Mouse (Mus musculus) stomach, embryonic 14.5 days (tissue): Measurements from ENCODE around the gene Calhm3. TPM values are rescaled to one million over a fixed set of nuclear protein-coding genes. Genes with fewer than 3 reads are reported as not detected.
A peak's percentile ranks its signal among the peaks of the same experiment; 100 is the strongest.

ENCODE experiments used
- ATAC-seq: fragments of 200-750 bp; cut with Nextera tagmentation; 2 replicates; pipeline ENCODE4 v1.8.0; 2017; ENCODE audit warnings: low read depth, moderate TSS enrichment; ENCODE audit not compliant: insufficient number of reproducible peaks, insufficient read depth, low FRiP score
- H3K27ac ChIP-seq: fragments of 300-500 bp; sonication (generic); 2 replicates; pipeline ENCODE4 v1.5.1; 2014; ENCODE audit warnings: mild to moderate bottlenecking, low read length, moderate library complexity, mixed read lengths
- H3K27me3 ChIP-seq: fragments of 300-500 bp; sonication (generic); 2 replicates; pipeline ENCODE4 v1.6.1; 2014; ENCODE audit warnings: low read length, control low read depth, mixed read lengths; ENCODE audit not compliant: control insufficient read depth, insufficient read depth
- H3K36me3 ChIP-seq: fragments of 300-500 bp; sonication (generic); 2 replicates; pipeline ENCODE4 v1.6.1; 2014; ENCODE audit warnings: mild to moderate bottlenecking, control low read depth, low read length, moderate library complexity, mixed read lengths; ENCODE audit not compliant: control insufficient read depth, insufficient read depth
- H3K4me1 ChIP-seq: fragments of 300-500 bp; sonication (generic); 2 replicates; pipeline ENCODE4 v1.6.1; 2014; ENCODE audit warnings: low read length, control low read depth, mixed read lengths; ENCODE audit not compliant: control insufficient read depth, insufficient read depth
- H3K4me2 ChIP-seq: fragments of 300-500 bp; sonication (generic); replicated peaks from 2 replicates; pipeline ENCODE4 v1.6.1; 2014; ENCODE audit warnings: low read depth, low read length, control low read depth
- H3K4me3 ChIP-seq: fragments of 300-500 bp; sonication (generic); 2 replicates; pipeline ENCODE4 v1.5.1; 2014; ENCODE audit warnings: low read depth, low read length, control low read depth
- H3K9ac ChIP-seq: fragments of 300-500 bp; sonication (generic); replicated peaks from 2 replicates; pipeline ENCODE4 v1.6.1; 2014; ENCODE audit warnings: low read depth, mild to moderate bottlenecking, control low read depth, low read length, moderate library complexity, mixed read lengths
- H3K9me3 ChIP-seq: fragments of 300-500 bp; sonication (generic); 2 replicates; pipeline ENCODE4 v1.6.1; 2016; ENCODE audit warnings: low read depth, low read length, control low read depth; ENCODE audit not compliant: control insufficient read depth
- WGBS: fragments of 180-500 bp; shearing (Covaris S2); extraction: QIAGEN DNeasy Blood & Tissue Kit; methylation state at CpG from one replicate; pipeline ENCODE4 v1.1.7; 2014; 5-methylcytosine and 5-hydroxymethylcytosine counted together
- polyA plus RNA-seq: library from polyadenylated mRNA; unstranded; fragments of >200 nt; fragmentation: Nextera tagmentation; extraction: Ambion mirVana; gene quantifications from 2 replicates; pipeline ENCODE4 v1.2.1, GENCODE M21; 2014

The Calhm3 gene
- not detected in 2 replicates for polyA plus RNA-seq

GRCm38 (mm10) chr19:47157664-47158063, at the start of gene Calhm3:
Calhm3 (minus strand) TSS chr19:47157764.
- H3K27ac ChIP-seq = no peak within 1 kb of the TSS
- no peaks in the 10 kb centered on the region for H3K4me1 ChIP-seq
- no peak within 1 kb of the TSS for H3K4me3 ChIP-seq
- H3K36me3 ChIP-seq = no peaks in the 10 kb centered on the region
- H3K27me3 ChIP-seq = no peaks in the 10 kb centered on the region
- no peak for ATAC-seq
- H3K9ac ChIP-seq = no peak within 1 kb of the TSS
- H3K9me3 ChIP-seq = no peaks in the 10 kb centered on the region
- H3K4me2 ChIP-seq = no peak within 1 kb of the TSS
- 83% methylated on average over 11 of the region's 11 CpGs for WGBS

GRCm38 (mm10) chr19:47206126-47206525, 48.6 kb upstream of the Calhm3 start:
- Histone ChIP-seq H3K27ac (no peak overlapping the region), H3K27me3 (no peaks in the 10 kb centered on the region), H3K4me3 (no peak overlapping the region), H3K4me1 (peaks cover 16% of the 10 kb centered on the region), H3K9ac (no peak overlapping the region), H3K9me3 (no peaks in the 10 kb centered on the region), H3K4me2 (no peak overlapping the region), H3K36me3 (no peaks in the 10 kb centered on the region)
- WGBS = 72% methylated on average over 1 of the region's 1 CpGs
- no peak for ATAC-seq

GRCm38 (mm10) chr19:47204653-47205052, 47.1 kb upstream of the Calhm3 start:
- peaks cover 19% of the 10 kb centered on the region for H3K4me1 ChIP-seq
- WGBS = 80% methylated on average over 6 of the region's 6 CpGs
- H3K27me3 ChIP-seq = no peaks in the 10 kb centered on the region
- no peak for ATAC-seq
- H3K4me2 ChIP-seq = no peak overlapping the region
- H3K9ac ChIP-seq = no peak overlapping the region
- no peak overlapping the region for H3K4me3 ChIP-seq
- no peak overlapping the region for H3K27ac ChIP-seq
- no peaks in the 10 kb centered on the region for H3K9me3 ChIP-seq
- no peaks in the 10 kb centered on the region for H3K36me3 ChIP-seq

GRCm38 (mm10) chr19:47203042-47203441, 45.5 kb upstream of the Calhm3 start:
- Histone ChIP-seq H3K4me1 (peaks cover 22% of the 10 kb centered on the region), H3K36me3 (no peaks in the 10 kb centered on the region), H3K9me3 (no peaks in the 10 kb centered on the region), H3K4me2 (0 out of 2 replicates have a peak overlapping the region, but pooled peaks have one; percentile 5), H3K9ac (no peak overlapping the region), H3K4me3 (no peak overlapping the region), H3K27ac (peak overlapping the region; percentile 97), H3K27me3 (no peaks in the 10 kb centered on the region)
- 87% methylated on average over 6 of the region's 6 CpGs for WGBS
- no peak for ATAC-seq

GRCm38 (mm10) chr19:47202429-47202828, 44.9 kb upstream of the Calhm3 start:
- ATAC-seq = peak; percentile 57; the same call in 1 of the 2 replicates
- Histone ChIP-seq H3K9me3 (no peaks in the 10 kb centered on the region), H3K4me2 (0 out of 2 replicates have a peak overlapping the region, but pooled peaks have one; percentile 19), H3K27me3 (no peaks in the 10 kb centered on the region), H3K36me3 (no peaks in the 10 kb centered on the region), H3K27ac (peak overlapping the region; percentile 97), H3K9ac (no peak overlapping the region; the same call in 1 of the 2 replicates), H3K4me3 (no peak overlapping the region), H3K4me1 (peaks cover 22% of the 10 kb centered on the region)
- 40% methylated on average over 6 of the region's 6 CpGs for WGBS

- peaks cover 22% of the 10 kb centered on the region for H3K4me1 ChIP-seq
- H3K4me3 ChIP-seq = no peak overlapping the region
- H3K36me3 ChIP-seq = no peaks in the 10 kb centered on the region
- H3K27me3 ChIP-seq = no peaks in the 10 kb centered on the region
- no peaks in the 10 kb centered on the region for H3K9me3 ChIP-seq
- 25% methylated on average over 12 of the region's 12 CpGs for WGBS
- no peak overlapping the region; the same call in 1 of the 2 replicates for H3K9ac ChIP-seq
- H3K4me2 ChIP-seq = peak overlapping the region; percentile 22; the same call in 1 of the 2 replicates
- ATAC-seq = peak; percentile 73; the same call in 1 of the 2 replicates
- H3K27ac ChIP-seq = peak overlapping the region; percentile 97
These were observed 44.4 kb upstream of the Calhm3 start for GRCm38 (mm10) chr19:47201972-47202371.

- no peak overlapping the region for H3K27ac ChIP-seq
- no peak overlapping the region for H3K4me3 ChIP-seq
- H3K27me3 ChIP-seq = no peaks in the 10 kb centered on the region
- WGBS = 75% methylated on average over 13 of the region's 13 CpGs
- no peaks in the 10 kb centered on the region for H3K36me3 ChIP-seq
- peaks cover 22% of the 10 kb centered on the region for H3K4me1 ChIP-seq
- ATAC-seq = no peak
- no peak overlapping the region for H3K4me2 ChIP-seq
- no peaks in the 10 kb centered on the region for H3K9me3 ChIP-seq
- H3K9ac ChIP-seq = no peak overlapping the region
These were observed 41.2 kb upstream of the Calhm3 start for GRCm38 (mm10) chr19:47198671-47199350.

GRCm38 (mm10) chr19:47192158-47192557, 34.6 kb upstream of the Calhm3 start:
- no peak overlapping the region for H3K27ac ChIP-seq
- 91% methylated on average over 5 of the region's 5 CpGs for WGBS
- no peak for ATAC-seq

More at GRCm38 (mm10) chr19:47192158-47192557, 34.6 kb upstream of the Calhm3 start:
- Histone ChIP-seq H3K9me3 (no peaks in the 10 kb centered on the region), H3K9ac (no peak overlapping the region), H3K4me2 (no peak overlapping the region), H3K27me3 (no peaks in the 10 kb centered on the region), H3K4me3 (no peak overlapping the region), H3K4me1 (no peaks in the 10 kb centered on the region), H3K36me3 (no peaks in the 10 kb centered on the region)
